Mouse (Mus musculus) stomach, postnatal 0 days (tissue): ENCODE data around the gene Unc50. TPM values are rescaled to one million over a fixed set of nuclear protein-coding genes. Genes with fewer than 3 reads are reported as not detected.

Source experiments
- ATAC-seq: fragments of 200-750 bp; cut with Nextera tagmentation; 2 replicates; pipeline ENCODE4 v1.8.0; 2017; ENCODE audit not compliant: low FRiP score, low TSS enrichment
- DNase-seq: peaks from one replicate; pipeline ENCODE4 v3.0.0-alpha.2; 2016; ENCODE audit warnings: low spot score
- H3K27ac ChIP-seq: fragments of 300-500 bp; sonication (generic); replicated peaks from 2 replicates; pipeline ENCODE4 v1.5.1; 2014; ENCODE audit warnings: mild to moderate bottlenecking, control low read depth
- H3K27me3 ChIP-seq: fragments of 300-500 bp; sonication (generic); 2 replicates; pipeline ENCODE4 v1.6.1; 2014; ENCODE audit warnings: low read length; ENCODE audit not compliant: control insufficient read depth, insufficient read depth
- H3K36me3 ChIP-seq: fragments of 300-500 bp; sonication (generic); 2 replicates; pipeline ENCODE4 v1.6.1; 2014; ENCODE audit warnings: low read length, mixed read lengths; ENCODE audit not compliant: control insufficient read depth, insufficient read depth
- H3K4me1 ChIP-seq: fragments of 300-500 bp; sonication (generic); replicated peaks from 2 replicates; pipeline ENCODE4 v1.6.1; 2014; ENCODE audit warnings: antibody characterized with exemption; ENCODE audit not compliant: control insufficient read depth, insufficient read depth
- H3K4me2 ChIP-seq: fragments of 300-500 bp; sonication (generic); replicated peaks from 2 replicates; pipeline ENCODE4 v1.6.1; 2014; ENCODE audit warnings: low read depth, mild to moderate bottlenecking, control low read depth, moderate library complexity
- H3K4me3 ChIP-seq: fragments of 300-500 bp; sonication (generic); 2 replicates; pipeline ENCODE4 v1.5.1; 2014; ENCODE audit warnings: low read depth, low read length, control low read depth
- H3K9ac ChIP-seq: fragments of 300-500 bp; sonication (generic); 2 replicates; pipeline ENCODE4 v1.6.1; 2014; ENCODE audit warnings: mild to moderate bottlenecking, low read length, control low read depth, mixed read lengths
- H3K9me3 ChIP-seq: fragments of 300-500 bp; sonication (generic); 2 replicates; pipeline ENCODE4 v1.6.1; 2016; ENCODE audit warnings: low read length; ENCODE audit not compliant: control insufficient read depth
- CTCF ChIP-seq: IDR thresholded peaks from 2 replicates; pipeline ENCODE4 v1.5.1; 2016; ENCODE audit warnings: antibody characterized with exemption, low read depth, mild to moderate bottlenecking, moderate library complexity
- EP300 ChIP-seq: optimal IDR thresholded peaks from 2 replicates; pipeline ENCODE3; 2016; ENCODE audit warnings: antibody characterized with exemption
- WGBS: fragments of 180-500 bp; shearing (Covaris S2); extraction: QIAGEN DNeasy Blood & Tissue Kit; methylation state at CpG from one replicate; pipeline ENCODE4 v1.1.7; 2014; 5-methylcytosine and 5-hydroxymethylcytosine counted together
- polyA plus RNA-seq: library from polyadenylated mRNA; unstranded; fragments of >200 nt; fragmentation: Nextera tagmentation; extraction: Ambion mirVana; gene quantifications from 2 replicates; pipeline ENCODE4 v1.2.1, GENCODE M21; 2015

The Unc50 gene
- 131 and 141 TPM in 2 replicates for polyA plus RNA-seq

GRCm38 (mm10) chr1:37429366-37430296 is at the start of gene Unc50, which contains the start of gene Coa5:
Gene Unc50, plus strand, starts transcription at chr1:37430139.
Gene Coa5, minus strand, starts transcription at chr1:37430103.
- Histone ChIP-seq H3K27me3 (no peaks in the 10 kb centered on the region), H3K4me3 (peak within 1 kb of the TSS; percentile 87), H3K36me3 (peaks cover 8% of the 10 kb centered on the region; the same call in 1 of the 2 replicates), H3K9me3 (no peaks in the 10 kb centered on the region), H3K27ac (peak within 1 kb of the TSS; percentile 92), H3K9ac (peak within 1 kb of the TSS; percentile 94), H3K4me1 (no peaks in the 10 kb centered on the region), H3K4me2 (peak within 1 kb of the TSS; percentile 88)
- ATAC-seq: peak; percentile 97
- peak; percentile 35; the same call in 1 of the 2 replicates for TF ChIP-seq CTCF
- TF ChIP-seq EP300: no peak
- 2% methylated on average over 56 of the region's 57 CpGs for WGBS
- DNase-seq: peak; percentile 95

- Histone ChIP-seq H3K27ac (no peak overlapping the region), H3K4me2 (no peak overlapping the region), H3K4me1 (no peaks in the 10 kb centered on the region), H3K4me3 (no peak overlapping the region), H3K9ac (no peak overlapping the region), H3K36me3 (peaks cover 6% of the 10 kb centered on the region; the same call in 1 of the 2 replicates), H3K9me3 (no peaks in the 10 kb centered on the region), H3K27me3 (no peaks in the 10 kb centered on the region)
- DNase-seq: no peak
- WGBS: 76% methylated on average over 5 of the region's 5 CpGs
- TF ChIP-seq EP300: no peak
- TF ChIP-seq CTCF: no peak
- ATAC-seq: no peak
Observed at GRCm38 (mm10) chr1:37380913-37381312, 49.0 kb upstream of the Unc50 start.

- Histone ChIP-seq H3K36me3 (peaks cover 6% of the 10 kb centered on the region), H3K4me2 (no peak overlapping the region), H3K27ac (0 out of 2 replicates have a peak overlapping the region, but pooled peaks have one; percentile 8), H3K27me3 (no peaks in the 10 kb centered on the region), H3K4me1 (no peaks in the 10 kb centered on the region), H3K9ac (no peak overlapping the region), H3K4me3 (no peak overlapping the region), H3K9me3 (no peaks in the 10 kb centered on the region)
- TF ChIP-seq EP300: no peak
- no peak for TF ChIP-seq CTCF
- 76% methylated on average over 3 of the region's 3 CpGs for WGBS
- ATAC-seq: peak; percentile 28; the same call in 1 of the 2 replicates
- DNase-seq: no peak
Observed at GRCm38 (mm10) chr1:37384304-37384703, 45.6 kb upstream of the Unc50 start.

- Histone ChIP-seq H3K27ac (peak overlapping the region; percentile 82), H3K4me2 (no peak overlapping the region), H3K4me1 (no peaks in the 10 kb centered on the region), H3K9me3 (no peaks in the 10 kb centered on the region), H3K4me3 (no peak overlapping the region), H3K9ac (no peak overlapping the region), H3K27me3 (no peaks in the 10 kb centered on the region), H3K36me3 (peaks cover 3% of the 10 kb centered on the region)
- WGBS: 58% methylated on average over 7 of the region's 7 CpGs
- no peak for TF ChIP-seq CTCF
- no peak for TF ChIP-seq EP300
- ATAC-seq (peak; percentile 51; the same call in 1 of the 2 replicates), DNase-seq (no peak)
Observed at GRCm38 (mm10) chr1:37386448-37386971, 43.4 kb upstream of the Unc50 start.

- DNase-seq: no peak
- no peaks in the 10 kb centered on the region for H3K27me3 ChIP-seq
- no peak for ATAC-seq
- TF ChIP-seq EP300 (no peak), CTCF (no peak)
- WGBS: 71% methylated on average over 5 of the region's 5 CpGs
- no peak overlapping the region for H3K9ac ChIP-seq
- no peaks in the 10 kb centered on the region for H3K4me1 ChIP-seq
- no peak overlapping the region for H3K4me3 ChIP-seq
- H3K27ac ChIP-seq: no peak overlapping the region
- H3K4me2 ChIP-seq: no peak overlapping the region
- no peaks in the 10 kb centered on the region for H3K9me3 ChIP-seq
- H3K36me3 ChIP-seq: peaks cover 7% of the 10 kb centered on the region
Observed at GRCm38 (mm10) chr1:37393174-37393573, 36.8 kb upstream of the Unc50 start.
